Mouse (Mus musculus): Measurements from ENCODE around the gene Actl7a.

Actl7a gene

GRCm38 (mm10) chr4:56757693-56758092 lies 14.5 kb downstream of the Actl7a start:
- no peak for DNase-seq (ENCODE audit: low spot score in 2 of 2)

- DNase-seq (ENCODE audit: low spot score in 2 of 2): no peak
Measured at GRCm38 (mm10) chr4:56767861-56768284, 24.7 kb downstream of the Actl7a start.

- no peak for DNase-seq (ENCODE audit: low spot score in 2 of 2)
Measured at GRCm38 (mm10) chr4:56768913-56769312, 25.7 kb downstream of the Actl7a start.

GRCm38 (mm10) chr4:56771065-56771464 lies 27.9 kb downstream of the Actl7a start:
- DNase-seq (ENCODE audit: low spot score in 2 of 2): no peak

GRCm38 (mm10) chr4:56791373-56791772 lies 48.2 kb downstream of the Actl7a start:
- no peak for DNase-seq (ENCODE audit: low spot score in 2 of 2)

All from spleen, postnatal 14 days (tissue).